Mouse (Mus musculus) cerebellum, adult 18-20 months (tissue): ENCODE results near the gene Rpp14.
"Not testable (repeated sequence)": the region's sequence is repeated elsewhere in the genome, so short reads cannot be mapped to it uniquely, and the experiment has no call there.

Source experiments
- DNase-seq, 2 experiments: peaks; one replicate each; pipeline ENCODE4 v3.0.0; 2021

The Rpp14 gene

GRCm38 (mm10) chr14:8117371-8117770 lies 37.2 kb downstream of the Rpp14 start:
- no peak for DNase-seq

DNA sequence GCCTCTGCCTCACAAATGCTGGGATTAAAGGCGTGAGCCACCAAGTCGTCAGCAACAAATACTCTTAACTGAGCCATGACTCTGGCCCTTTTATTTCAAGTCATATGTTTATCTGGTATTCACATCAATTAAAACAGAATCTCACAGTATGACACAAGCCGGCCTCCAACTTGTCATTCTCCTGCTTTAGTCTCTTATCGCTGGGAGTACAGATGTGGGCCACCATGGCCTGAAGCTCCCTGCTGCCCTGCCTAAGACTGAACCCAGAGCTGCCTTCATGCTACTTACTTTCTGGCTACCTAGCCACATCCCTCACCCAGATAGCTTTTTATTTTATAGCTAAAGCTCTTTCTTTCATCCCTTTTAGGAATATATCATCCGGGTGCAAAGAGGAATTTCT lies 39.3 kb downstream of the Rpp14 start:
- DNase-seq: no peak

- DNase-seq: no peak
These were observed 39.7 kb downstream of the Rpp14 start for GRCm38 (mm10) chr14:8119904-8120303.

DNA sequence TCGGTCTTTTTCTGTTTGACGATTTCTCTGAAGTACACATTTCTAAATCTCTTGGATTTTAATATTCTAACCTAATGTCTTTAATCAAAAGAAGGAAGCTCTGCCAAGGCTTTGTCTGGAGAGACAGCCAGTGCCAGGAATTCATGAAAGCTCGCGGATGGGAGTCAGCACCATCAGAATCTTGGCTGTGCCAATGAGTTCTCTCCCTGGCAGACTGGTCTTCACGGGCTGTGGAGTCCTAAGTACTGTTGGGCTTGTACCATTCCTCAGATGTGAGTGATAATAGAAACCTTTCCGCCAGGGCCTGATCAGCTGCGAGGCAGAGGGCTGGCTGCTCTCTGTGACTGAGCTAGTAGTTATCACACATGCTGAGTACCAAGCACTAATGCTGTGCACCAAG lies 43.0 kb downstream of the Rpp14 start:
- peak in 1 of 2 experiments; percentile 60 for DNase-seq

DNA sequence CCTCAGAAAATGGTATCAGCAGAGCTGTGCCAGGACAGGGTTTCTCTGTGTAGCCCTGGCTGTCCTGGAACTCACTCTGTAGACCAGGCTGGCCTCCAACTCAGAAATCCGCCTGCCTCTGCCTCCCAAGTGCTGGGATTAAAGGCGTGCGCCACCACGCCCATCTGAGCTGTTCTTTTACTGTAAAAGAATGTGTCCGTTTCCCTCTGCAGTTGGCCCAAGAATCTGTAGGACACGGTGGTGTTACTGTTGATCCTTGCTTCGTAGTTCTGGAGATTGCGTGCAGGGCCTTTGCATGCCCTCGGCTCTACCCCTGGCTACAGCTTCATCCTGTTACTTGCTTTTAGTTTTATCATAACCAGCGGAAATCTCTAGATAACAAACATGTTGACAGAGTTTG lies 43.4 kb downstream of the Rpp14 start:
- not testable (repeated sequence) for DNase-seq

GRCm38 (mm10) chr14:8124046-8124881 lies 44.1 kb downstream of the Rpp14 start:
- no peak for DNase-seq

- no peak for DNase-seq
These were observed 47.8 kb downstream of the Rpp14 start for GRCm38 (mm10) chr14:8127971-8128370.

- DNase-seq: no peak
These were observed 52.6 kb downstream of the Rpp14 start for GRCm38 (mm10) chr14:8132789-8133188.

DNA sequence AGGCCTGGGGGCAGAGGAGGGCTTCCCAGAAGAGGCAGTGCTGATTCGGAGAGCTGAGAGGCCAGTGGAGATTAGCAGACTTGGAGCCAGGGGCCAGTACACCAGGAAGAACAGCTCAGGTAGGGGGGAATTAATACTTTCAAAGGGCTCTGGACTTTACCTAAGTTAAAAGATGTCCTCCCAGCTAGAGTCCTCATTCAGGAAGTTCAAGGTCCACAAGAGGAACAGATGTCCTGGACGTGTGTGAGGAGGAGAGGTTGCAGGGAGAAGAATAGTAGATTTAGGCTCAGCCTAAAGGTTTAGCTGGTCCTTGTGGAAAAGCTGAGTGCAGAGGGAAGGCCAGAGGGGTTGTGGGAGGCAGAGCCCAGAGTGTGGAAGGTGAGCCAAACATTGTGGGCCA lies 54.1 kb downstream of the Rpp14 start:
- DNase-seq: no peak

DNA sequence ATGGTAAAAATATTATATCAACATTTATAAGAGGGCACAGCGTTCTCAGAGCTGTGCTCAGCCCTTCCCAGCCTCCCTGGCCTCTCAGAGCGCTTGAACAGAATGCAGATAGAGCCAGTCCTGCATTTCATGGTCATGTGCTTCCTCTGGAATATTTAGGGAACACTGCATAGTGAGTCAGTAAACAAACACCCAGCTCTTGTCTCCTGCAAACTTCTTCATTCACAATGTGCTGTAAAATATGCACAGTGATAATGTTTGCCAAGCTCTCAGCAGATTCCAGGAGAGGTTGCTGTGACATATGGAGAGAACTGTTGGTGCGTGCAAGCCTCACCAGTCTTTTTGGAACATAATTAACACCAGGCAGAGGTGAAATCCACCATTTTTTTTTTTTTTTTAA lies 55.0 kb downstream of the Rpp14 start:
- DNase-seq: peak; percentile 50 to 59

GRCm38 (mm10) chr14:8139724-8140710 lies 59.9 kb downstream of the Rpp14 start:
- DNase-seq: no peak

DNA sequence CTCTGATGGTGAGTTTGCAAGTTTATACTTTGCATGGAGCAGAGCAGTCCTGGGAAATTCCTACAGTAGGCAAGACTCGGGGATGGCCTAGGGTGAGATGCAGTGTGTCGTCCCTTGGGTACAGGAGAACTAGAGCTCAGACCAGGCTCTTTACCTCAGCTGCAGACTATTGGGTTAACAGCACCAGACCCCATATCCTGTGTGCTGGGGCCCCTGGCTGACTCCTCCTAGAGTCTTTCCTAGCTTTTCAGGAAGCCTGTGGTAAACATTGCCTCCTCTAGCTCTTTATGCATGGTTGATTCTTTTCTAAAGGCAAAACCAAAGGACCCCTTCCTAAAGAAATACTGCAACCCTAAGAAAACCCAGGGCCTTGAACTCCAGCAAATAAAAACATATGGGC lies 61.0 kb downstream of the Rpp14 start:
- DNase-seq: no peak
